Mouse (Mus musculus): ENCODE measurements around the gene Ywhah. TPM values are rescaled to one million over a fixed set of nuclear protein-coding genes. Genes with fewer than 3 reads are reported as not detected.
"Not testable (repeated sequence)": the region's sequence is repeated elsewhere in the genome, so short reads cannot be mapped to it uniquely, and the experiment has no call there.

The Ywhah gene
- polyA plus RNA-seq, 1 experiment: 17.6 TPM

DNA sequence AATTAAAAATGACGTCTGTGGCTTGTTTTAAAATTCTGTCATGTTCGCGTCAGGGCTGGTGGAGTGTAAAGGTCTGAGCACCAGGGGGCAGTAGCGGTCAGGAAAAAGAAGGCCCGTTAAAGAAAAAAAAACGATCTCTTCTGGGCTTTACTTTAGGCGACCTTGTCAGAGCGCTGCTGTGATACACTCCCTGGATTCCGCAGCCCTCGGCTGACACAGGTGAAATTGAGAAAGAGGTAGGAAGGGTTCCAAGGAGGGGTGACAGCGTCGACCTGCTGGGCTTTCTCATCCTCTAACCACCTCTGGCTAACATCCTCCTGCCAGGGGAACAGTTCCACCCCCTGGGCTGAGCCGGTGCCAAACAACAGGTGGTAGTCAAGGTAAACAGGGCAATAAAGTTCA is 20.9 kb downstream of the Ywhah start:
- H3K27me3 ChIP-seq (ENCODE audit: control insufficient read depth): no peaks in the 10 kb centered on the region

DNA sequence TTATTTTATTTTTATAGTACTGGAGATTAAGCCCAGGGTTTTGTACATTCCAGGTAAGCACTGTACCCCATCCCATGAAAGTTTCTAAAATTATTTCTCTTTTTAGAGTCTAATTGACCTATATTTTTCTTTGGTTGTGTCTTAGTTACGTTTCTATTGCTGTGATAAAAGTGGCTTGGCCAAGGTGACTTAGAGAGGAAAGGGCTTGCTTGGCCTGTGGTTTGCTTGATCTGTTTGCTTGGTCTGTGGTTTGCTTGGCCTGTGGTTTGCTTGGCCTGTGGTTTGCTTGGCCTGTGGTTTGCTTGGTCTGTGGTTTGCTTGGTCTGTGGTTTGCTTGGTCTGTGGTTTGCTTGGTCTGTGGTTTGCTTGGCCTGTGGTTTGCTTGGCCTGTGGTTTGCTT is 22.1 kb downstream of the Ywhah start:
- H3K4me3 ChIP-seq (replicated peaks); H3K4me1 ChIP-seq (ENCODE audit: control insufficient read depth); H3K36me3 ChIP-seq (ENCODE audit: control insufficient read depth); H3K27me3 ChIP-seq (ENCODE audit: control insufficient read depth); H3K9me3 ChIP-seq (ENCODE audit: control insufficient read depth, low read length): not testable (repeated sequence)

More for the DNA sequence above, 20.9 kb downstream of the Ywhah start:
- Histone ChIP-seq H3K4me3 (replicated peaks) (no peak overlapping the region), H3K9me3 (ENCODE audit: control insufficient read depth, low read length) (peaks cover under 1% of the 10 kb centered on the region; the same call in 1 of the 2 replicates), H3K4me1 (ENCODE audit: control insufficient read depth) (peaks cover 7% of the 10 kb centered on the region), H3K36me3 (ENCODE audit: control insufficient read depth) (no peaks in the 10 kb centered on the region)
- TF ChIP-seq TAL1 (IDR thresholded peaks at IDR 0.05; ENCODE audit: low read length) (no peak), GATA1 (IDR thresholded peaks at IDR 0.05; ENCODE audit: low read length) (no peak)

DNA sequence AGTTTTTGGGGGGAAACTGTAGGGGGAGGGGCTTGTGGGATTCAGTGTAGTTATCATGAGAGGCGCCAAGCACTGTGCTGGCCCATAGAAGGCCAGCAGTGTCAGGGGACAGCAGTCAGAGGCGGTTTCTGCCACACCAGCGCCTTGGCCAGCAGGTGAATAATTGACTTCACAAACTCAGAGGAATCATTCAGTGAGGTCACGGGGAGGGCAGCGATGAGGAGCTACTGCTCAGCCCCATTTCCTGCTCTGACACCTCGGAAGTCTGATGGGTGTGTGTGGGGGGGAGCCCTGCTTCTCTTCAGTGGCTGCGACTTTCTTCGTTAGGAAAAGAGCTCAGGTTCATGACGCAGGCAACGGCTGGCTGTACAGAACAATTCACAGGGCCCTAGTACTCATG is 24.8 kb downstream of the Ywhah start:
- Histone ChIP-seq H3K36me3 (ENCODE audit: control insufficient read depth) (no peaks in the 10 kb centered on the region), H3K9me3 (ENCODE audit: control insufficient read depth, low read length) (peaks cover 6% of the 10 kb centered on the region), H3K4me3 (replicated peaks) (no peak overlapping the region), H3K27me3 (ENCODE audit: control insufficient read depth) (0 out of 2 replicates have a peak, but pooled peaks cover 3% of the 10 kb centered on the region), H3K4me1 (ENCODE audit: control insufficient read depth) (peaks cover 5% of the 10 kb centered on the region)
- TF ChIP-seq GATA1 (IDR thresholded peaks at IDR 0.05; ENCODE audit: low read length): no peak
- TF ChIP-seq TAL1 (IDR thresholded peaks at IDR 0.05; ENCODE audit: low read length): no peak

DNA sequence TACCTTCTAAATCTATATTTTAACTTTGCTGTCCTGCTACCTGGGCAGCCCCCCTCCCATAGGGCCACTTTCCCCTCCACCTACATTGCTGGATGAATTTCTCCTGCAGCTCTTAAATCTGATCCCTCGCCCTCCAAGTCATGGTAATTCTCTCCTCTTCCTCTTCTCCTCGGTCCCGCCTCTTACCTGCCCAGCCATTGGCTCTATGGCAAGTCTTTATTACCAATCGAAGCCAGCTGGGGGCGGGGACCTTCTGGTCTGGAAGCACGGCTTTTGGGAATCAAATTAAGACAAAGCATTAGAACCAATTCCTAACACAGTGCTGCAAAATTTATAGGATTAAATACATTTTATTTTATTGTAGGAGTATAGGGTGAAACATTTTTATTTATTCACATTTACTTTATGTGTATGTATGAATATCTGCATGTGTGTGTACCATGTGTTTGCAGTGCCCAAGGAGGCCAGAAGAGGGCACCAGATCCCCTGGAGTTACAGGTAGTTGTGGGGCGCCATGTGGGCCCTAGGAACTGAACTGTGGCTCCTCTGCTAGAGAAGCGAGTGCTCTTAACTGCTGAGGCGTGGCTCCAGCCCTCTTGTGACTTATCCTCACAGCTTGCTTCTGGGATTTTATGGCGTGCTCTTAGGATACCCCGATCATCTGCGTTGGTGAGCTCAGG is 26.2 kb downstream of the Ywhah start:
- Histone ChIP-seq H3K36me3 (ENCODE audit: control insufficient read depth) (no peaks in the 10 kb centered on the region), H3K27me3 (ENCODE audit: control insufficient read depth) (0 out of 2 replicates have a peak, but pooled peaks cover 3% of the 10 kb centered on the region), H3K9me3 (ENCODE audit: control insufficient read depth, low read length) (peaks cover 6% of the 10 kb centered on the region), H3K4me1 (ENCODE audit: control insufficient read depth) (no peaks in the 10 kb centered on the region), H3K4me3 (replicated peaks) (no peak overlapping the region)
- TF ChIP-seq TAL1 (IDR thresholded peaks at IDR 0.05; ENCODE audit: low read length) (no peak), GATA1 (IDR thresholded peaks at IDR 0.05; ENCODE audit: low read length) (no peak)

DNA sequence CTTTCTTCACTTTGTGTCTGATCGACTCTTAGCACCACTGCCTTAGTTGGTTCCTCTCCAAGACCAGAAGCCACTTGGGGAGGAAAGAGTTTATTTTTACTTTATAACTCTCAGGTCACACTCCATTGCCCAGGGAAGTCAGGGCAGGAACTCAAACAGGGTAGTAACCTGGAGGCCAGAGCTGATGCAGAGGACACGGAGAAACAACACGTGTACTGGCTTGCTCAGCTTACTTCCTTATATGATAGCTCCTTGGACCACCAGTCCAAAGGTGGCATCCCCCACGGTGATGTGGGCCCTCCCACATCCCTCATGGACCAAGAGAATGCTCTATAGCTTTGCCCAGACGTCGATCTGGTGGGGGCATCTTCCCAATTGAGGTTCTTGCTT is 26.7 kb downstream of the Ywhah start:
- Histone ChIP-seq H3K36me3 (ENCODE audit: control insufficient read depth) (no peaks in the 10 kb centered on the region), H3K4me1 (ENCODE audit: control insufficient read depth) (no peaks in the 10 kb centered on the region), H3K9me3 (ENCODE audit: control insufficient read depth, low read length) (peaks cover 6% of the 10 kb centered on the region), H3K27me3 (ENCODE audit: control insufficient read depth) (0 out of 2 replicates have a peak, but pooled peaks cover 3% of the 10 kb centered on the region), H3K4me3 (replicated peaks) (no peak overlapping the region)
- TF ChIP-seq GATA1 (IDR thresholded peaks at IDR 0.05; ENCODE audit: low read length) (no peak), TAL1 (IDR thresholded peaks at IDR 0.05; ENCODE audit: low read length) (no peak)

DNA sequence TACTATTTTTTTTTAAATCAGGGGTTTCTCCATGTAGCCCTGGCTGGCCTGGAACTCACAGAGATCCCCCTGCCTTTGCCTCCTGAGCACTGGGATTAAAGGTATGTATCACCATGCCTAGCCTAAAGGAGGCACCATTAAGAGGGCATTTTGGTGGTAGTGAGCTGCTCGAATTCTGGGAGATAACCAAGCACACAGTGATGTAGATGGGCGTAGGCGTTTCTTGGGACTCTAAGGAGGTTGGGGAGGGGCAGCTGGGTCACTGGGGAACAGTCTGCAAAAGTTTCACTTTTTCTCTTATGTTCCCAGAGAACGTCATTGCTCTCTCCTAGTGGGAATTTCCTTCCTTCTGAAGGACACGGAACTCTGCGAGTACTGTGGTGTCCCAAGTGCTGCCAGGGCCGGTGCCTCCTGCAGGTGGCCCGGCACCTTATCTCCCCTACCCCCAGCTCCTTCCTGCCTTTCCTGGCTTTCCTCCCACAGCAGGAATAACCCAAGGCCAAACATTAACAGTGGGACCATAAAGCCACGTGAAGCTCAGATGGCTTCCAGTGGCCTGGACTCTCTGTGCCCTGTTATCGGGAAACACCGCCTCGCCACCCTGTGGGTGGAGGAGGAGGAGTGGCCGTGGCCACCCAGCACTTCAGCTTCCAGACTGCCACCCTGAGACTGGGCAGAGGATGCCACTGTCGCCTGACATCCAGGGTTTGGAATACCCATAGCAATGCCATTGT is 34.4 kb downstream of the Ywhah start:
- Histone ChIP-seq H3K4me1 (ENCODE audit: control insufficient read depth) (peaks cover 10% of the 10 kb centered on the region), H3K9me3 (ENCODE audit: control insufficient read depth, low read length) (no peaks in the 10 kb centered on the region), H3K36me3 (ENCODE audit: control insufficient read depth) (no peaks in the 10 kb centered on the region), H3K27me3 (ENCODE audit: control insufficient read depth) (peaks cover 7% of the 10 kb centered on the region), H3K4me3 (replicated peaks) (no peak overlapping the region)
- TF ChIP-seq GATA1 (IDR thresholded peaks at IDR 0.05; ENCODE audit: low read length) (no peak), TAL1 (IDR thresholded peaks at IDR 0.05; ENCODE audit: low read length) (no peak)

DNA sequence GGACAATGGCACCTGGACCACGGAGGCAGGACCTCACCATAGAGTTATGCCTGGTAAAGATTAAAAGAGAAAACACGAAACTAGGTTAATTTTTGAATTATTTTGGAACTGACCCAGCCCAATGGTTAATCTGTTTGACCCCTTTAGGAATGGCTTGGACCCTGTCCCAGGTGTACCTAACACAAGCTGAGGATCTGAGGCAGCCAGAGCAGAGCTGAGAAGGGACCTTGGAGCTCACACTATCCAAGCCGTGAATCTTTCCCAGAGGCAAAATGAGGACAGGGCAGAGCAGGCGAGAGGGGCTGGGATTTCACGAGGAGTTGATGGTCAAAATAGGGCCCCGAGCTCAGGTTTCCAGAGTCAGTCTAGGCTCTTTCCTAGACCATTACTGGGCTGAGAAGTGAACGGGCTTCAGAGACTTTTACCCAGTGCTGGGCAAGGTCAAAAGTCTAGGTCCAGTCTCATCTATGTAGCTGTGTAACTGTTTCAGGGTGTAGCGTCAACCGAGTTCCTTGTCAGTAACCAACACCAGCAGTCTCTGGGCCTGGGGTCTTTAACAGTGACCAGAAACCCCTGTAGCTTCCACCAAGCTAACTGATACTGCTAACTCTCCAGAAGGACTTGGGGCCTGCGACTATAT is 37.6 kb downstream of the Ywhah start:
- Histone ChIP-seq H3K4me3 (replicated peaks) (no peak overlapping the region), H3K36me3 (ENCODE audit: control insufficient read depth) (no peaks in the 10 kb centered on the region), H3K4me1 (ENCODE audit: control insufficient read depth) (peaks cover 10% of the 10 kb centered on the region), H3K9me3 (ENCODE audit: control insufficient read depth, low read length) (no peaks in the 10 kb centered on the region), H3K27me3 (ENCODE audit: control insufficient read depth) (peaks cover 7% of the 10 kb centered on the region)
- TF ChIP-seq GATA1 (IDR thresholded peaks at IDR 0.05; ENCODE audit: low read length) (no peak), TAL1 (IDR thresholded peaks at IDR 0.05; ENCODE audit: low read length) (no peak)

DNA sequence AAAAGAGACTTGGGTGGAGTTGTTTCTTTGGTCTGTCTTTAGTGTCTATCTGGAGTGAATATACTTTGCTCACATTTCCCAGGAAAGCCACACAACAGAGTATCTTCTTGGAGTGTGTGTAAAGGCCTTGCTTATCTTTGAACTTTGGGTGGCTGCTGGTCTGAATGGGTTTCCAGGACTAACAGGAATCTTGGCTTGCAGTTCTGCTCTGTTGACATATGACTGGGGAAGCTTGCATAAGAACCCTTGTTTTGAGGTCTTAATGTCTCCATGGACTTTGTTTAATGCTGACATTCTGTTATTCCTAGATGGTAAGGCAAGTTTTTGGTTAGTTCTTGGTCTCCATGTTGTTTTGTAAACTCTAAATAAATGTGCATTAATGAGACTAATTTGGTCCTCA is 51.5 kb downstream of the Ywhah start:
- no peaks in the 10 kb centered on the region for H3K36me3 ChIP-seq (ENCODE audit: control insufficient read depth)
- H3K4me1 ChIP-seq (ENCODE audit: control insufficient read depth): no peaks in the 10 kb centered on the region
- TF ChIP-seq GATA1 (IDR thresholded peaks at IDR 0.05; ENCODE audit: low read length) (no peak), TAL1 (IDR thresholded peaks at IDR 0.05; ENCODE audit: low read length) (no peak)
- H3K4me3 ChIP-seq (replicated peaks): no peak overlapping the region
- no peaks in the 10 kb centered on the region for H3K27me3 ChIP-seq (ENCODE audit: control insufficient read depth)
- H3K9me3 ChIP-seq (ENCODE audit: control insufficient read depth, low read length): no peaks in the 10 kb centered on the region

DNA sequence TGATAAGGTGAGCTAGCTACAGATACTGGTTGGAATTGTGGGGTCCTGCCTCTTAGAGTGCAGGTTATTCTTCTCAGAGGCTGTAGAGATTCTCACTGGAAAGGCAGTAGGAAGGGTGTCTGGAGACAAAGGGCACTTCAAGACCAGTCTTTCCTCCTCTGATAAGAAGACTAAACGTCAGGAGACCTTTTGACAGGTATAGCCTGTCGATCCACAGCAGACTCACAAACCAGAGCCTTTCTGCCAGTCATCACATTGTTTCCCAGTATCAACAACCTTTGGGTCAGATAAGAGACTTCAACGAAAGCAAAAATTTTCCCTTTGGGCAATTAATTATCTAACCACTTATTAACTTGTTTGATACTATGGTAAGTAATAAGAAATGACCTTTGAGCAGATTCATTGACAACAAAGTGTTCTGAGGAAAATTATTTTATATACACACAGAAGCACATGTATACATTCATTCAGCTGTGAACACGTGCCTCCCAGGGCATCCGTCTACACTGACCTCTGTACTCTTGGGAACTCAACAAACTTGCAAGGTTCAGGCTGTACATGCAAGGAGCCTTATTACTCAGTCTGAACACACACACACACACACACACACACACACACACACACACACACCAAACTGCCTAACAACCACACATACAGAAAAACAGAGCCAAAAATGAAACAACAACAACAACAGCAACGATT is 58.0 kb downstream of the Ywhah start:
- H3K4me3 ChIP-seq (replicated peaks): no peak overlapping the region
- H3K36me3 ChIP-seq (ENCODE audit: control insufficient read depth): no peaks in the 10 kb centered on the region
- no peaks in the 10 kb centered on the region for H3K4me1 ChIP-seq (ENCODE audit: control insufficient read depth)
- no peak for TF ChIP-seq GATA1 (IDR thresholded peaks at IDR 0.05; ENCODE audit: low read length)
- no peak for TF ChIP-seq TAL1 (IDR thresholded peaks at IDR 0.05; ENCODE audit: low read length)
- H3K27me3 ChIP-seq (ENCODE audit: control insufficient read depth): no peaks in the 10 kb centered on the region
- H3K9me3 ChIP-seq (ENCODE audit: control insufficient read depth, low read length): no peaks in the 10 kb centered on the region

Other genes starting within 250 kb of the Ywhah start
- 0.07 and 0.11 TPM in 2 replicates for gene Pisd, start 233.2 kb upstream of the Ywhah start, polyA plus RNA-seq (2012)
- gene Gm20671, start 191.7 kb upstream of the Ywhah start, polyA plus RNA-seq (2012): 0.06 TPM in 1 of 2 replicates, not detected in the other
- 0.12 and 0.75 TPM in 2 replicates for gene Prr14l, start 164.6 kb upstream of the Ywhah start, polyA plus RNA-seq (2012)
- 0.12 and 0.17 TPM in 2 replicates for gene Depdc5, start 155.1 kb upstream of the Ywhah start, polyA plus RNA-seq (2012)
- gene Slc5a1, start 85.4 kb downstream of the Ywhah start, polyA plus RNA-seq (2012): not detected in 2 replicates
- gene Spon2, start 199.6 kb downstream of the Ywhah start, polyA plus RNA-seq (2012): 0.05 and 0.15 TPM in 2 replicates

Data from erythroblast, embryonic 14.5 days (primary cell).